Mouse (Mus musculus): ENCODE data around the gene Dnmt1.
A peak's percentile ranks its signal among the peaks of the same experiment; 100 is the strongest.

DNA sequence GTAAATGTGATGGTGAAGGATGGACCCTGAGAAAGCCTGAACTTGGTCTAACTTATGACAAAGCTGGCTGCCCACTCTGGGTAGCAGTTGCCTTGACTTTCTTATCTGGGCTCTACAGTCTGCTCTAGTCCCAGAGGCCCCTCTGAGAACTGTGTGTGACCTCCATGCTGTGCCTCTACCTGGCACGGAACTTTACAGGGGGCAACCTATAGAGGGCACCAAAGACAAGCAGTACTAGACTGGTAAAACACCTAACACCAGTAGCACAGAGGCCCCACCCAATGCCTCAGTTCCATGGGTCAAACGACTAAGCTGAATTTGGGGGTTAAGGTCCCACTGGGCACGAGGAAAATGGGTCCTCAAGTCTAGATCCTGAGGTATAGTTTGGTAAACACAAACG, 43.5 kb downstream of the Dnmt1 start:
- TF ChIP-seq CTCF (IDR thresholded peaks at IDR 0.05 in 2 of 3, conservative IDR thresholded peaks at IDR 0.05 in 1 of 3; ENCODE audit: control insufficient read depth in 1 of 3, insufficient read depth in 1 of 3, low read depth in 2 of 3, low read length in 3 of 3, poor library complexity in 1 of 3, severe bottlenecking in 1 of 3) (peak; percentile 67 to 81 (median 80)), MAFK (IDR thresholded peaks at IDR 0.05; ENCODE audit: borderline replicate concordance, low read depth, low read length) (no peak), KAT2A (conservative IDR thresholded peaks at IDR 0.05; ENCODE audit: low read depth, low read length) (no peak)
